Mouse (Mus musculus): ENCODE measurements around the gene Nisch.

The Nisch gene

DNA sequence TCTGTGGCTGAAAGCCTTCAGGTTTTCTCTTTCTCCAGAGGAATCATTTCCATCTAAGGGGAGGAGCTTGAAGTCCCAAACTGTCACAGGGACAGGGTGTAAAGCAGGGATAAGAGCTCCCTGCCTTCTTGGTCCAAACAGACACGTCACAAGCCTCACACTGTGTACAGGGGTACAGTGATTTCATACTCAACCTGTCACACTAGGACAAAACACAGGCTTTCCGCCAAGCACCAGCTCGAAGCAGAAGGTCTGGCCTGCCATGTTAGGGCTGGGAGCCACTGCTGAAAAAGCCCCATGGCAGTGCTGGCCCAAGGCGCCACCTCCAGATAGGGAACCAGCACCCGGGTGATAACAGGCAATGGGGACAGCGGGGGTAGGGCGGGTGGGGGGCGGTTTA lies 52.7 kb downstream of the Nisch start:
- no peak for DNase-seq (ENCODE audit: low read depth, low spot score)

DNA sequence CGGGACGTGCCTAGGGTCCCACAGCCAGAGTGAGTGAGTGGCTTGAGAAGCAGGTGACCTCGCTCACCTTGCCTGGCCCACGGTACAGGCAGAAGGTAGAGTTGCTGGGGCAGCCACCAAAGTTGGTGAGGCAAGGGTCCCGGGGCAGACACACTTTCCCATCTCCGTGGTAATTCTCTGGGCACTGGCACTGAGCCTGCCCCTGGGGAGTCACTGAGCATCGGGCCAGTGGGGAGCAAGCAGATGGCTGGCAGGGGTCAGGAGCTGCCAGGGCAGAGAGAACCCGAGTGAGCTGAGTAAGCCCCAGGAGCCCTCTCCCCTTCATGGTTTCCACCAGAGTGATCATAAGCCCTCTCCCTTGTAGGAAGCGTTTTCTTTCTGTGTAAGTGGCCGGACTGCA lies 55.1 kb downstream of the Nisch start:
- no peak for DNase-seq (ENCODE audit: low read depth, low spot score)

DNA sequence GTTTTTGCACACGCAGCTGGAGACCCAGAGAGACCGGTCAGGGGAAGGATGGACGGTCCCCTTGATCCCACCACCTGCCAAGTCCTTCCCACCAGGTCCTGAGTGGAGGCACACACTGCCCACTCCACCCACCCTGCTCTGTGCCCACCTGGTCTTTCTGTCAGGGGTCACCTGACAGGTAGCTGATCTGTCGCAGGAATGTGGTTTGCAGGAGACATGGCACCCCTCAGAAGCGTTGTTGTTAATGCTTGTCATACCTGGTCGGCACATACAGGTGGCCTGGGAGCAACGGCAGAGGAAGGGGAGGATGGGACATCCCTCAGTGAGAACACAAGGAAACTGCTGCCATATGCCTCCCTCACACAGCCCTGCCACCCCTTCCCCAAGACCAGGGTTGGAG lies 55.6 kb downstream of the Nisch start:
- no peak for DNase-seq (ENCODE audit: low read depth, low spot score)

DNA sequence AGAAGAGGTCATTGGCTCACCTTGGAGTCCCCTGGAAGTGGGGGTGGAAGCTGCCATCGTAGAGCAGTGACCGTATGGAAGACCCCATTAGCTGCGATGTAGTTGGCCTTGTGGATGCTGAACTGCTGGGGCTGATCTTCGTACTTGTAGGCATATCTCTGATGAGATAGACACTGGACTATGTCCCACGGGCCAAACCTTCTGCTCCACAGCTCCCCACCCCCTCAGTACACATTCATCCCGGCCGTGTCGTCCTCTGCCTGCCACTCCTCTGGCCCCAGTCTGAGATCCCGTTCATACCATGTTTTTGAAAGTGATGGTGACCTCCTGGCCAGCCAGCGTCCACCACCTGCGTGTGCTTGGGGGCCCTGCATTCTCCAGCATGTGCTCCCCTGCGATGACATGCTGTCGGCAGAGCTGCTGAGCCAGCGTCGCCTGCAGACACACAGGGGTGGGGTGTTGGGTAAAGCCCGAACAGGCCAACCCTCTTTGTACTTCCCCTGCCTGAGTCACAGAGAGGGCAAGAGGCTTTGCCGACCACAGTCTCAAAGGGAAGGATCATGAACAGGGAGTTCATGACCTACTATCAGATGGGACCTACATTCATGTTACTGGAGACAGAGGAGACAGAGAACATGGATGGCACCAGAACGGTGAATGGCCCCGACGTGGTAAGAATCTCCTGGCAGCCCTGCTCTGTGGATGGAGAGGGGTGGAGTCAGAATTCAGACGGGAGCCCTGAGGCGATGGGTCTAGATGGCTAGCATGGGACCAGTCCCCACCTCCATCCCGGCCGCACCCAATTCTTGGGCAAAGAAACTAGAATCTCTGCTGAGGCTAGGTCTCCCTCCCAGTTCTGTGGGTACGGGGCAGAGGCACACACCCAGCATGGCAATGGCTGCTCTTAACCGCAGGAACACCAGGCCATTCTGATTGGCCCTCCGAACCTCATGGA lies 56.3 kb downstream of the Nisch start:
- no peak for DNase-seq (ENCODE audit: low read depth, low spot score)

DNA sequence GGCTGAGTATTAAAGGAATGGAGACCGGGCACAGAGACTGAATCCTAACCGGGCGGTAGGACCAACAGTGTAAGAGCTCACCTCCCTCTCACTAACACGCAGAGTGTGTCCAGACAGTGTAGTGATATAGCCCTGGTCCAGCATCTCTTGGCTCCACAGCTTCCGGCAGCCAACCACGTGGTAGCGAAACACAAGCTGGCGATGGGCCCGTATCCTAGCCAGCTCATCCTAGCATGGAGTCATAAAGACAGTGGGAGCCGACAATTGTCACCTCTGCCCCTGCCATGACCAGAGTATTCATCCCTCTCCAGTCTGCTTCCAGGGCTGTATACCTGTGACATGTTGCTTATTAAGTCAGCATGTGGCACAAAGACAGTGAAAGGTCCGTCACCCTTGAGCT lies 71.1 kb downstream of the Nisch start:
- no peak for DNase-seq (ENCODE audit: low read depth, low spot score)

DNA sequence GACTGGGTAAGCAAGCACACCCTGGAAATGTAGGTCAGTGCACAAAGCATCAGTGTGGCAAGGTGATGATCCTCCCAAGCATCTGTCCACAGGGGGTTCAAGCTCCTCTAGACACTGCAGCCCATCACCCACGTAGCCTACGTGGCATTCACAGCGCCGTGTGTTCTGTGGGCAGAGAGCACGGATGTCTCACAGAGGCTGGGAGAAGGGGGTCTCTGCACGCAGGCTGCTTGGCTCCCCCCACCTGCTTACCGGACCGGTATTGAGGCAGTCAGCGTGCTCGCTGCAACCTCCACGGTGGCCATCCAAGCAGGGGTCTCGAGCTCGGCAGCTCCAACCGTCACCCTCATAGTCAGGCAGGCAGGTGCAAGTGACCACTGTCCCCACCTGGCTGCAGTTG lies 75.7 kb downstream of the Nisch start:
- DNase-seq (ENCODE audit: low read depth, low spot score) = no peak

DNA sequence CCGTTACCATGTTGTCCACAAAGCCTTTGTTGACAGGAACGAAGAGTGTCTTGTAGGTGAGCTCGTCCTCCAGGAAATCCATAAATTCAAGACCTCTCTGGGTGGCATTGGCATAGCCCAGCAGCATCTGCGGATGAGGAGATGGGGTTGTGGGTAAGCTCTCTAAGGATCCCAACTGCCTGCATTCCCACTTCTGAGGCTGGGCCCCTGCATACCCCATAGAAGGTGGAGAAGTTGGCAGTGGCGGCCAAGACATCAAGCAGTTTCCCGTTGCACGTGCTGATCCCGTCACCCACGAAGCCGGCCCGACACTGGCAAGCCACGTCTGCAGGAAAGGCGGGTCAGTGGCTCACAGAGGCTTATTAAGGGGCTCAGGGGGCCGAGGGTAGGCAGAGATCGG lies 76.6 kb downstream of the Nisch start:
- no peak for DNase-seq (ENCODE audit: low read depth, low spot score)

DNA sequence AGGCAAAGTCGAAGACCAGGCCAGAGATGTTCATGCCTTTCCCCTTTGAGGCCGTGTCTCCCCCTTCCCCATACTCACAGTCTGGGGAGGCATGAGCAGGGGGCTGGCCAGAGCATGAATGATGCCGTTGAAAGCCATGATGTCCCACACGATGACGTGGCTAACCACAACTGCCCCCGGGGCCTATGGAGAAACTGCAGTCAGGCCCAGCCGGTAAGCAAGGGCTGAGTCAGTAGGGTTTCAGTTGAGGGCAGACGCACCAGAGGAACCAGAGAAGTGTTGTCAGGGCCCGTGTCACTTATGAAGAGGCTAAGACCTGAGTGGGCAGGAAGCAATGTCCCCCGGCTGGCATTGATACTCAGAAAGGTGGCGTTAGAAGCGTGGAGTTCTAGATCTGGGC lies 77.1 kb downstream of the Nisch start:
- no peak for DNase-seq (ENCODE audit: low read depth, low spot score)

DNA sequence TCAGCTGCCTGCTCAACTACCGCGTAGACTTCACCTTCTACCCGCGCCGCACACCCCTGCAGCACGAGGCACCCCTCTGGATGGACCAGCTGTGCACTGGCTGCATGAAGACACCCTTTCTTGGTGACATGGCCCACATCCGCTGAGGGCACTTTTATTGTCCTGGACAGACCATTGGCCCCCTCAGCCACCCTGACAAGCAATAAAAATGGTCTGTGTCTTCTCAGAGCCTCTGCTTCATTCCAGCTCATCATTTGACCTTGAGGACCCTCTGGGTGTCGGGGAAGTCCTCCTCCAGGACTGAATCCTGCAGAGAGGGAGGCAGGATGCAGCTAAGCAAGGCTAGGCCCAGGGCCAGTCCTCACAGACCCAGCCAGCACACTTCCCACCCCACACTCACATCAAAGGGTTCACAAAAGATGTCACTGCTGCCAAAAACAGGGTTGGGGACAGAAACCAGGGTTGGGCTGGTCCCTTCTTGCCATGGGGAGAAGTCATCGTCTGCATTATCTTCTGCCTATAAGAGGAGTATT lies 77.8 kb downstream of the Nisch start:
- no peak for DNase-seq (ENCODE audit: low read depth, low spot score)

DNA sequence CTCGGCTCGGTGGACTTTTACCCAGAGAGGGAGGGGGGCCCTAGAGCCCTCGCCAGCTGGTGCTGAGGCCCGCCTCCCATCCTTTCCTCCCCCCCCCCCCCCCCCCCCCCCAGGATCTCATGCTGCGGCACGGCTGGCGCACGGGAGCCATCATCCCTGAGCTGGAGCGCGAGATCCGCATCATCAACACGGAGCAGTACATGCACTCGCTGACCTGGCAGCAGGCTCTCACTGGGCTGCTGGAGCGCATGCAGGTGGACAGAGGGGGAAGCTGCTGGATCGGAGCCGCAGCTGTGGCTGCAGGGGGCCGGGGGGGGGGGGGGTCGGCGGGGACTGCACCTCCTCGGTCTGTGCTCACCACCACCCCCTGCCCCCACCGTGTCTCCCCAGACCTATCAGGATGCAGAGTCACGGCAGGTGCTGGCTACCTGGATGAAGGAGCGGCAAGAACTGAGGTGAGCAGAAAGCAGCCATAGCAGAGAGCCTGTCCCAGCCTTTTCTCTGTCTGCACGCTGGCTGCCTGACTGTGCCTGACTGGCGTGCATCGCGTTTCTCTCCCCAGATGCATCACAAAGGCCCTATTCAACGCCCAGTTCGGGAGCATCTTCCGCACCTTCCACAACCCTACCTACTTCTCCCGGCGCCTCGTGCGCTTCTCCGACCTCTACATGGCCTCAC lies 78.4 kb downstream of the Nisch start:
- no peak for DNase-seq (ENCODE audit: low read depth, low spot score)

DNA sequence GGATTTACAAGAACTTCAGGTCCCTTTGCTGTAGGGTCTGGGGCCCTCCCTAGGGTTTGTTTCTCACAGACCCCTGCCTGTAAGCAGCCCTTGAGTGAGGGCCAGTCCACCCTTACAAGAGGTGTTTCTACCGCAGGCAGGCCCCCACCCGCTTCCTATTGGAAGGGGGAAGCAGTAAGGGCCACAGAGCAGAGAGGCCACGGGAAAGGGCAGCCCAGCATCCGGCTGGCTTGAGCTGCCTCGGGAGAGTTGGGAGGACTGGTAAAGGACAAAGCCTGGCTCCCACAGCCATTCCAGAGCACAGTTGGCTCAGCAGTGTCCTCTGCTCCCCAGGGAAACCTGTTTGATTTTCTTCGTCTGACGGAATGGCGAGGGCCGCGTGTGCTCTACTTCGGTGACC lies 79.0 kb downstream of the Nisch start:
- DNase-seq (ENCODE audit: low read depth, low spot score) = no peak

DNA sequence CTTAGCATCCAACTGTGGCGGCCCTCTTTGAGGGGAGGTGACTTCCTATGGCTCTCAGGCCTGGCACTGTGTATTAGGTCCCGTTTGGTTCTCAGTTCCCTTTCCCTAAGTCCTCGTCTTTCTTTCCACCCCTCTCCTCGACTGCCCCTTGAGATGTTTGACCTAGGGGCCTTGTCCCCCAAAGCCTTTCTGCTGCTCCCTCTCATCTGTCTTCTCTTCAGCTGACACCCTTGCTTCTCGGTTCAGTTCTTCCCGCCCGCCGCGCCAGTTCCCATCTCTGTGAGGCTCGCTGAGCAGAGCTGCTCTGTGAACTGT lies 79.5 kb downstream of the Nisch start:
- no peak for DNase-seq (ENCODE audit: low read depth, low spot score)

DNA sequence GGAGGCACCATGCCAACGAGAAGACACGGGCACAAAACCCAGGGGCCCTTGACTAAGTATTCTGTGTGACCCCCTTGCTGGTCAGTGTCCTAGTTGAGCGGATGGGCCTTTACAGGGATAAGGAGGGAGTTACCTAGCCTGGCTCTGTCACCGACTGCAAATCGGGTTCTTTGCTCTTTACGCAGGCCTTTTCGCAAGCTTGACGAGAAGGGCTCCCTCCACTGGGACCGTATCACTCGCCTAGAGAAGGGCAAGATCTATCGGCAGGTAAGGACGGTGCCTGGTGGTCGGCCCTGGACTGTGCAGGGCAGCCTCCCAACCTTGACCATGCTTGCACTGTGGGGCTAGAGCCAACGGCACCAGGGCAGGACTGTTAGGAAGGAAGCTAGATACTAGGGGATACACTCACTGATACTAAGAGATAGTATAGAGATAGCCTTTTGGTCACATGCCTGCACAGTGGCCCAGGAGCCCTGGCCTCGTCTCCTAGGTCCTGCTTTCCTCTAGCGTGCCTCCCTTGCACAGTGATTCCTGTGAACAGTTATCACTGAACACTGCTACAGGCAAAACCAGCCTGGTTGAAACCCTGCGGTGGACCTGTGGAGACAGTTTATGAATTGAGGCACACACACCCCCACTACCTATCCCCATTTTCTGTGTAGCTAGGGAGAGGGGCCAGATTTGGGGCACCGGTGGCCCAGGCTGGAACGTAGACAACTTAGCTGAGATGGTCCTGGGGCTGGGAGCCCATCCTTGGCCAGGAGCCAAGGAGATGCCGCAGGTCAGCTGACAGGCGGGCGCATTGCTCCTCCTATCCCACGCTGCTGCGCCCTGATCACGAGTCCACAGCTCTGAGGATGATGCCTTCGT lies 80.1 kb downstream of the Nisch start:
- DNase-seq (ENCODE audit: low read depth, low spot score) = no peak

DNA sequence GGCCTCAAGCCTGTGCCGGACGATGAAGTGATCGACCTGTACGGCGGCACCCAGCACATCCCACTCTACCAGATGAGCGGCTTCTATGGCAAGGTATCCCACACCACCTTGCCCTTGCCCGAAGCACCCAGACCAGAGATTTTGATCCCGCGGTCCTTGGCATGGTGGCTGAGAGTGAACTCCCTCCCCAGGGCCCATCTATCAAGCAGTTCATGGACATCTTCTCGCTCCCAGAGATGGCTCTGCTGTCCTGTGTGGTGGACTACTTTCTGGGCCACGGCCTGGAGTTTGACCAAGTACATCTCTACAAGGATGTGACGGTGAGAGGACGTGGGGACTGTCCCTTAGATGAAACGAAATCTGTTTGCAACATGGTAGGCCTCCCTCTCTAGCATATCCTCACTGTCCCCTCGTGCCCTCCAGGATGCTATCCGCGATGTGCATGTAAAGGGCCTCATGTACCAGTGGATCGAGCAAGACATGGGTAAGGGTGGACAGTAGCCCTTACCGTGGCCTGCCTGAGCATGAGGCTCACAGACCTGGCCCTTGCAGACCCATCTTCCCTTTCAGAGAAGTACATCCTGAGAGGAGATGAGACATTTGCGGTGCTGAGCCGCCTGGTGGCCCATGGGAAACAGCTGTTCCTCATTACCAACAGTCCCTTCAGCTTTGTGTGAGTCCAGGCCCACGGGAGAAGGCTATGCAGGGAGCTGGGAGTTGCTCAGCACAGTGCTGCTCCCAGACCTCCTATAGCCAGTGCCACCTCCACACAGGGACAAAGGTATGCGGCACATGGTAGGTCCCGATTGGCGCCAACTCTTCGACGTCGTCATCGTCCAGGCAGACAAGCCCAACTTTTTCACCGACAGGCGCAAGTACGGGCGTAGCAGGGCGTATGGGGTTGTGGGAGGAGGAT lies 81.0 kb downstream of the Nisch start:
- DNase-seq (ENCODE audit: low read depth, low spot score) = no peak

DNA sequence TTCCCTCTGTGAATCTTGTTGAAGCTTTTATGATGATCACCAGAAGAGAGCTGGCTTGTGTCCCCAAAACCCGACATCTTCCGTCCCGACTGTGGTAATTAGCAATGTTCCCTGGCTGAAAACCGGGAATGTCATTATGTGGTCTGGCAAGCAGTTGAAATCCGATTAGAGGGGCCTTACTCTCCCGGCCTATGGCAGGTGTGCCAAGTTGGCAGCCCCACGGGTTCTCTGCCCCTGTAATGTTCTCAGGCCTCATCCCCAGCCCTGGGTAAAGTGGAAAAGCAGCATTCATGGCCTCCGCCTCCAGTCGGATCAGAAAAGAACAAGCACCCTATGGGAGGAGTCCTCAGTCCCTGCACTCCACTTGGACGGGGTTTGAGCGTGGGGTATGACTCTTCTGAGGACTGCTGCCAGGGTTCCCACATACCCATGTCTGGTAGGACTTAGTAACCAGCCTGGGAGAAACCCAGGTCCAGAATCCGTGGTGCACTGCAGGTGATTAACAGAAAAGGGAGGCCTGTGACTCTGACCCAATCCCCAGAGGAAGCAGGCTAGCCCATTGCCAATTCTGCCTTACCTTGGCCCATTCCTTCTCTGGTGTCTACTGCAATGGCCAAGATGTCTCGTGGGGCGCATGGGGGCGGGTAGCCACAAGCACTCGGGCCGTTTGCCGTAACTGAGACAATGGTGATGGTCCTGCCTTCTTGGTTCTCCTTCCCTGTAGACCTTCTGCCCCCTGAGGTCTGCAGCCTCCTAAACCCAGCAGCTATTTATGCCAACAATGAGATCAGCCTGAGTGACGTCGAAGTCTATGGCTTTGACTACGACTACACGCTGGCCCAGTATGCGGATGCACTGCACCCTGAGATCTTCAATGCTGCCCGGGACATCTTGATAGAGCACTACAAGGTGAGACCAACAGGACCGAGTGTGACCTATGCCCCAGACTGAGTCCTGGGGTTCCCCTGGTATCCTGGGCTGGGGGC lies 82.4 kb downstream of the Nisch start:
- DNase-seq (ENCODE audit: low read depth, low spot score) = no peak

DNA sequence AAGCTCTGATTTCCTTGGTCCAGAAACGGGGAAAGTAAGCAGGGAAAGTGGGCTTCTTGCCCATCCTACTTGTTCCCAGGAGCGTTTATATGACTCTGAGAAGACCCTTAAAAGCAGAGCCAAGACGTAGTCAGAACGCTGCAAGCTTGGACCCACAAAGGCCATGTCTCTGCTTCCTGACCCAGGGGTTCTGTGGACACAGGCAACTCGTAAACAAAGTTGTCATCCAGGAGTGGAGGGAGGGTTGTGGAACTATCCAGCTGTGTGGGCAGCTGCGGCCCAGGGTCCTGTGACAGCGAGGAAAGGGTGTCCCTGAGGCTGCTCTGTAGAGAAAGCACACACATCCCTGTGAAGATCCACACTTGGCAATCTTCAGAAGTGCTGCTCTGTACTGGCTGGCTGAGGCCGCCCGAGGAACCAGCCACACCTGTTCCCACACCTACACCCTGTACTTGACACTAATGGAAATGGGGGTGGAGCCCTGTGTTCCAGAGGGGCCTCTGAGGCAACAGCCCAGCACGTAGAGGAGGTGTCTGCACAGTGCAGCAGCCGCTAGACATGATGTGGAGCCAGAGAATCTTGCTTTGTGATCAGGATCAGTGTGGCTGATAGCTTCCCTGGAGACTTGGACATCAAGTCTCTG lies 83.6 kb downstream of the Nisch start:
- no peak for DNase-seq (ENCODE audit: low read depth, low spot score)

DNA sequence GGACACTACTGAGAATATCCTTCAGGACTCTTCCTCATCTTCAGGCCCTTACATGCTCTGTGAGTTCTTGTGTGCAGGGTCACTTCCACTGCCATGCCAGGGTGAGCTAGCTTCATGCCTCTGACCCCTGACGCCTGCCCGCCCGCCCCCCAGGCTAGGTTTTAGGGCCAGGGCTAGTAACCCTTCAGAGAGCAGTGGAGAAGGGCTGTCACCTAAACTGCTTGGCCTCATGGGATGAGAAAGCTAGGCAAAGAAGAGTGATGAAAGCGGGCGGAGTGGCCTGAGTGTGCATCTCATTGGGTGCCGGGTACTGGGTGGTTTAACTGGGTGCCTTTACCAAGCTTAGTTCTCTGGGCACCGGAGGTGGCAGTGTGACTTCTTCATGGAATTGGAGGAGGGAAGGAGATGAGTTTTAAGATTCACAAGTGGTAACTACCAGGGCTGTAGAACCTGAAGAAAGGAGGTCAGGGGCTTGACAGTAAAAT lies 84.2 kb downstream of the Nisch start:
- no peak for DNase-seq (ENCODE audit: low read depth, low spot score)

DNA sequence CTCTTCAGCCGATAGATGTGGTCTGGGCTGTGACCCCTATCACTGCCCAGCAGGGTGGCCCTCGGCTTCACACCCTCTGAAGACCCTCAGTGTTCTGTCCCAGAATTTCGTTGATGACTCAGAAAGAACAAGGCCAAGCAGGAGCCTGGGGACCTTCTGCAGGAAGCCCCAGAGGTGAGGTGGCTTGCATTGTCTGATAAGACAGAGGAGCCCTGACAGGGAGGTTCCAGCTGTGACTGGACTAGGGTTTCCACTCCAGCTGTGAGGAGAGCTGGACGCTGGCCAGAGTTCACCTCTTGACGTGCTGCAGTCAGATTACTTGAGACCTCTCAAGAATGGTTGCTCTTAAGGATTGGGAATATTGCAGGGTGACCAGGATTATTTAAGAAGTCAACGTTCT lies 84.7 kb downstream of the Nisch start:
- no peak for DNase-seq (ENCODE audit: low read depth, low spot score)

DNA sequence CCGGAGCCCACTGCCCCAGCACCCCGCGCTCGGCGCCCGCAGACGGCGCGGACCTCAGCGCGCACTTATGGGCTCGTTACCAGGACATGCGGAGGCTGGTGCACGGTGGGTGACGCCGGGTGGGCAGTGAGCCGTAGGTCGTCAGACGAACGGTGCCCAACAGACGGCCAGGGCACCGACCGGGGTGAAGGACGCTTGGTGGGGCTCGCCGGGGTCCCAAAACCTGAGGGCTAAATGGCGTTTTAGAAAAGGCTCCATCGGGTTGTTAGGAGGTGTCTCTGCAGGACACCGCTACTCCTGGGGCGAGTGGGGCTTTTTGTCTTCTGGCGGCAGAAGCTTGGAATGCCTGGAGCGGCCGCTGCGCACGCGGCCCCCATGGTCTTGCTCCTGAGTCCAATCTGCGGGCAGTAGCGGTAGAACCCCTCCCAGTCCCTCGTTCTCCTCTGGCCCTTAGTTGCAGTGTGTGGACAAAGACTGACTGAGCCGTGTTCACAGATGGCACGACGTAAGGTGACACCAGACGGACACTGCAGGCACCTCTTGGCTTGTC lies 85.4 kb downstream of the Nisch start:
- no peak for DNase-seq (ENCODE audit: low read depth, low spot score)
